Mouse (Mus musculus): ENCODE measurements around the gene Ecm1. TPM values are rescaled to one million over a fixed set of nuclear protein-coding genes. Genes with fewer than 3 reads are reported as not detected.

Ecm1 gene
- polyA plus RNA-seq, 2 experiments = 9.3 to 10.2 TPM

GRCm38 (mm10) chr3:95728906-95729305 lies 10.5 kb downstream of the Ecm1 start:
- TF ChIP-seq EP300 (IDR thresholded peaks at IDR 0.05; ENCODE audit: low read depth) = no peak
- no peak for TF ChIP-seq CTCF (IDR thresholded peaks at IDR 0.05; ENCODE audit: low read depth)
- Histone ChIP-seq H3K9me3 (ENCODE audit: control insufficient read depth, low read length) (no peaks in the 10 kb centered on the region), H3K4me1 (replicated peaks; ENCODE audit: control insufficient read depth in 2 of 2, insufficient read depth in 2 of 2, low read length in 1 of 2) (peaks cover 11 to 16% of the 10 kb centered on the region in 2 experiments), H3K27ac (no peak overlapping the region), H3K36me3 (replicated peaks; ENCODE audit: control insufficient read depth, insufficient read depth, low read depth) (no peaks in the 10 kb centered on the region), H3K4me3 (ENCODE audit: insufficient read depth in 1 of 2, low read depth in 2 of 2, low read length in 2 of 2) (no peak overlapping the region), H3K4me2 (ENCODE audit: low read depth) (no peak overlapping the region), H3K9ac (replicated peaks) (no peak overlapping the region), H3K27me3 (ENCODE audit: control insufficient read depth, insufficient read depth, low read length) (no peaks in the 10 kb centered on the region)
- ATAC-seq (ENCODE audit: insufficient read depth) (no peak), DNase-seq (ENCODE audit: low read depth in 3 of 3, low spot score in 3 of 3) (no peak)
- WGBS (ENCODE audit: insufficient replicate concordance) = 67% methylated on average over 2 of the region's 2 CpGs

GRCm38 (mm10) chr3:95726696-95727358 lies 12.5 kb downstream of the Ecm1 start:
- TF ChIP-seq EP300 (IDR thresholded peaks at IDR 0.05; ENCODE audit: low read depth) (no peak), CTCF (IDR thresholded peaks at IDR 0.05; ENCODE audit: low read depth) (no peak)
- DNase-seq (ENCODE audit: low read depth in 3 of 3, low spot score in 3 of 3) (no peak), ATAC-seq (ENCODE audit: insufficient read depth) (no peak)
- 49% methylated on average over 7 of the region's 7 CpGs for WGBS (ENCODE audit: insufficient replicate concordance)
- no peaks in the 10 kb centered on the region for H3K36me3 ChIP-seq (replicated peaks; ENCODE audit: control insufficient read depth, insufficient read depth, low read depth)
- no peaks in the 10 kb centered on the region for H3K4me1 ChIP-seq (replicated peaks; ENCODE audit: control insufficient read depth in 2 of 2, insufficient read depth in 2 of 2, low read length in 1 of 2)
- no peak overlapping the region for H3K27ac ChIP-seq
- H3K27me3 ChIP-seq (ENCODE audit: control insufficient read depth, insufficient read depth, low read length) = no peaks in the 10 kb centered on the region
- H3K9ac ChIP-seq (replicated peaks) = no peak overlapping the region
- no peak overlapping the region for H3K4me2 ChIP-seq (ENCODE audit: low read depth)
- H3K9me3 ChIP-seq (ENCODE audit: control insufficient read depth, low read length) = no peaks in the 10 kb centered on the region
- no peak overlapping the region for H3K4me3 ChIP-seq (ENCODE audit: insufficient read depth in 1 of 2, low read depth in 2 of 2, low read length in 2 of 2)

GRCm38 (mm10) chr3:95725863-95726262 lies 13.5 kb downstream of the Ecm1 start:
- ATAC-seq (ENCODE audit: insufficient read depth) = no peak

GRCm38 (mm10) chr3:95722386-95722785 lies 17.0 kb downstream of the Ecm1 start:
- ATAC-seq (ENCODE audit: insufficient read depth) = no peak
- Histone ChIP-seq H3K4me3 (ENCODE audit: insufficient read depth in 1 of 2, low read depth in 2 of 2, low read length in 2 of 2) (no peak overlapping the region), H3K4me2 (ENCODE audit: low read depth) (no peak overlapping the region), H3K9me3 (ENCODE audit: control insufficient read depth, low read length) (no peaks in the 10 kb centered on the region), H3K9ac (replicated peaks) (no peak overlapping the region), H3K4me1 (replicated peaks; ENCODE audit: control insufficient read depth in 2 of 2, insufficient read depth in 2 of 2, low read length in 1 of 2) (no peaks in the 10 kb centered on the region), H3K36me3 (replicated peaks; ENCODE audit: control insufficient read depth, insufficient read depth, low read depth) (no peaks in the 10 kb centered on the region), H3K27ac (no peak overlapping the region), H3K27me3 (ENCODE audit: control insufficient read depth, insufficient read depth, low read length) (no peaks in the 10 kb centered on the region)
- 40% methylated on average over 3 of the region's 3 CpGs for WGBS (ENCODE audit: insufficient replicate concordance)
- no peak for TF ChIP-seq EP300 (IDR thresholded peaks at IDR 0.05; ENCODE audit: low read depth)
- no peak for TF ChIP-seq CTCF (IDR thresholded peaks at IDR 0.05; ENCODE audit: low read depth)
- DNase-seq (ENCODE audit: low read depth in 3 of 3, low spot score in 3 of 3) = no peak

More at GRCm38 (mm10) chr3:95725863-95726262, 13.5 kb downstream of the Ecm1 start:
- Histone ChIP-seq H3K27ac (no peak overlapping the region), H3K4me3 (ENCODE audit: insufficient read depth in 1 of 2, low read depth in 2 of 2, low read length in 2 of 2) (no peak overlapping the region), H3K9ac (replicated peaks) (no peak overlapping the region), H3K4me1 (replicated peaks; ENCODE audit: control insufficient read depth in 2 of 2, insufficient read depth in 2 of 2, low read length in 1 of 2) (no peaks in the 10 kb centered on the region), H3K36me3 (replicated peaks; ENCODE audit: control insufficient read depth, insufficient read depth, low read depth) (no peaks in the 10 kb centered on the region), H3K4me2 (ENCODE audit: low read depth) (no peak overlapping the region), H3K9me3 (ENCODE audit: control insufficient read depth, low read length) (no peaks in the 10 kb centered on the region), H3K27me3 (ENCODE audit: control insufficient read depth, insufficient read depth, low read length) (no peaks in the 10 kb centered on the region)
- DNase-seq (ENCODE audit: low read depth in 3 of 3, low spot score in 3 of 3) = no peak
- TF ChIP-seq EP300 (IDR thresholded peaks at IDR 0.05; ENCODE audit: low read depth) (no peak), CTCF (IDR thresholded peaks at IDR 0.05; ENCODE audit: low read depth) (no peak)
- 70% methylated on average over 7 of the region's 7 CpGs for WGBS (ENCODE audit: insufficient replicate concordance)

GRCm38 (mm10) chr3:95718153-95718552 lies 21.2 kb downstream of the Ecm1 start:
- no peak overlapping the region for H3K4me3 ChIP-seq (ENCODE audit: insufficient read depth in 1 of 2, low read depth in 2 of 2, low read length in 2 of 2)
- no peaks in the 10 kb centered on the region for H3K36me3 ChIP-seq (replicated peaks; ENCODE audit: control insufficient read depth, insufficient read depth, low read depth)
- H3K4me1 ChIP-seq (replicated peaks; ENCODE audit: control insufficient read depth in 2 of 2, insufficient read depth in 2 of 2, low read length in 1 of 2) = no peaks in the 10 kb centered on the region
- no peaks in the 10 kb centered on the region for H3K27me3 ChIP-seq (ENCODE audit: control insufficient read depth, insufficient read depth, low read length)
- H3K27ac ChIP-seq = no peak overlapping the region
- no peak overlapping the region for H3K9ac ChIP-seq (replicated peaks)
- H3K9me3 ChIP-seq (ENCODE audit: control insufficient read depth, low read length) = no peaks in the 10 kb centered on the region
- DNase-seq (ENCODE audit: low read depth in 3 of 3, low spot score in 3 of 3) = no peak
- WGBS (ENCODE audit: insufficient replicate concordance) = 77% methylated on average over 2 of the region's 2 CpGs
- no peak overlapping the region for H3K4me2 ChIP-seq (ENCODE audit: low read depth)
- no peak for TF ChIP-seq EP300 (IDR thresholded peaks at IDR 0.05; ENCODE audit: low read depth)
- TF ChIP-seq CTCF (IDR thresholded peaks at IDR 0.05; ENCODE audit: low read depth) = no peak
- no peak for ATAC-seq (ENCODE audit: insufficient read depth)
